Mouse (Mus musculus): ENCODE results near the gene Ushbp1.

Gene Ushbp1

DNA sequence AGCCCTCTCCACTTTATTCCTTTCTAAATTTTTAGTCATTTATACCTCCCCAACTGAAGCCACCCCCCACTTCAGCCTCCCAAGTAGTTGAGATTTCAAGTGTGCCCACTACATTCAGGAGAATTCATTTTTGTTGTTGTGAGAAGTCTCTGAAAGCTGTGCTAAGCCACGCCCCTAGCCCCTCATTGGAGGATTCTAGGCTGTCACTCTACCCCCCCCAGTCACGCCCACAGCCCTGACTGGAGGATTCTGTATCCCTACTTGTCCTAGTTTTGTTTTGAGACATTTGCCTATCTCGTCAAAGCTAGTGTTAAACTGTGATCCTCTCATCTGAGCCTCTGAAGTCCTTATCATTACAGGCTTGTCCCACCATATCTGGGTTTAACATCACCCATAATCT lies 2.7 kb downstream of the Ushbp1 start:
- DNase-seq (ENCODE audit: low read depth) = no peak

DNA sequence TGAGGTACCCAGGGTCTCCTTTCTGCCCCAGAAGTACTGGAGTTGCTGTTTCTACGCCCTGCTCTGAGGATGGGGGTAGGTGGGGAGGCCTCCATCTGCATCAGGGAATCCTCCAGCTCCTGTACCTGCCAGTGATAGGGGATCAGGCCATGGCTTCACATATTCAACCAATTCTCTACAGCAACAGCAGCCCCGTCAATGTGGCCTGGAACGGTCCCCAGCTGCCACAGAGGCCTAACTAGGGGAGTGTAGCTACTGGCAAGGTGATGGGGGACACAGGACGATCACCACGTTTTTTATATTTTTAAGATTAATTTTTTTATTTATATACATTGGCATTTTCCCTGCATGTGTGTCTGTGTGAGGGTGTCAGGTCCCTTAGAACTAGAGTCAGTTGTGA lies 3.2 kb downstream of the Ushbp1 start:
- no peak for DNase-seq (ENCODE audit: low read depth)

DNA sequence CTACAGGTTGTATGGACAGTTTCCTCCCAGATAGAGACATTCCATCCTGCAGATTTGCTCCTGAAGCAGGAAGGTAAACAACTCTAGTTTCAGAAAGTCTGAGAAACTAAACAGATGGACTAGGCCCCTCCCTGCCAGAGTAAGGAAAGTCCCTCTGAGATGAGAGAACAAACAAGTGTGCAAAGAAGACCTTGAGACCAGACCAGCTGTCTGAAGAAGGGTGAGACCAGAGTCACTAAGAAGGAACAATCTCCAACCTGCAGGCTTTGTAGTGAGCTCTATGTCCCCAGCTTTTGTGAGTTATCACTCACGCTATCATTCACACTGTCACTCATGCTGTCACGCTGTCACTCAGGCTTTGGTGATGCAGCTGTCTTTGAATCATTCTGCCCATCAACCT lies 3.9 kb downstream of the Ushbp1 start:
- DNase-seq (ENCODE audit: low read depth) = no peak

DNA sequence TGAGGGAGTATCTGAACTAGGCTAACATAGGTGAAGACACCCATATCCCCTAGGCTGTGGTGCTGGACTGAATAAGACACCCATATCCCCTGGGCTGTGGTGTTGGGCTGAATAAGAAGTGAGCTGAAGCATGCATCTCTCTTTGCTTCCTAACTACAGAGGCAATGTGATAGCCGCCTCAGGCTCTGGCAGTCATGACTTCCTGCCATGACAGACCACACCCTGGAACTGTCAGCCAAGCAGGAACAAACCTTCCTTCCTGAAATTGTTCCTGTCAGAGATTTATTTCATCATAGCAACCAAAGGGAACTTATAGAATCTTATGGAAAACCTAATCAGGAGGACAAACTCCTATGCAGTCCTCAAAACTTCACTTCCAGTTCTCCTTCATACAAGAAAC lies 7.3 kb downstream of the Ushbp1 start:
- peak; percentile 30 for DNase-seq (ENCODE audit: low read depth)

- no peak for DNase-seq (ENCODE audit: low read depth)
Observed at GRCm38 (mm10) chr8:71385212-71385835, 10.3 kb downstream of the Ushbp1 start.

DNA sequence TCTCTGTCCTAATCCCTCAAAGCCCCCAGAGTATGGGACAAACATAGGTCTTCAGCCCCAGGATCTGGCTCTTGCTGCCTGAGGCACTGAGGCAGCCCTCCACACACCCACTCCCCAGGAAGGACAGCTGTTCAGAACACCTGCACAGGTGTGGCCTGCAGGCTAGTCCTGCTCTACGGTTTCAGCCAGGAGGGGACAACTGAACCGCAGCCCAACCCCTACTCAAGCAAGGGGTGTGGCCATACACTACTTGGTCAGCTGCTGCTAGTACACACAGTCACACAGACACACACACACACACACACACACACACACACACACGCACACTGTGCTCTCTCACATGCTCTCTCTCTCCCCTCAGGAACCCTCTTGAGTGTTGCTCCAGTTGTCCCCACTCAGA lies 11.7 kb downstream of the Ushbp1 start:
- DNase-seq (ENCODE audit: low read depth) = no peak

DNA sequence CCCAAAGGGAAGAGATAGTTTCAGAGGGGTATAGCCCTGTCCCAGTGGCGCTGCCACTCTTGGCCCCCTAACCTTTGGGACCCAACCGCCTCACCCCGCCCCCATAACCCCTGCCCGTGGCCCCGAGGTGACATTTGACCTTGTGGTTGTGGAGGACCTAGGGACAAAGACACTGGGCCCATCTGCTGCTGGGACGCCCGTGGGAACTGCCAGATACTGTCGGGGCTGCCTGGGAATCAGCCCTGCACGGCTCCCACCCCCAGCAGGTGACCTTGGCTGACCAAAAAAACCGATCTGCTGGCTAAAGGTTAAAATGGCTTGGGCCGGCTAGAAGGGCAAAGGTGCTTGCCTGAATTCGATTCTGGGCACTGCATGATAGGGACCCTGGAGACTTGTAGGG lies 12.2 kb downstream of the Ushbp1 start:
- DNase-seq (ENCODE audit: low read depth) = no peak

GRCm38 (mm10) chr8:71381971-71382961 lies 13.3 kb downstream of the Ushbp1 start:
- DNase-seq (ENCODE audit: low read depth) = peak; percentile 81

- DNase-seq (ENCODE audit: low read depth) = peak; percentile 58
Observed at GRCm38 (mm10) chr8:71381421-71381970, 14.1 kb downstream of the Ushbp1 start, which contains the start of gene Nr2f6. Gene Nr2f6, minus strand, starts transcription at chr8:71381960.

- DNase-seq (ENCODE audit: low read depth) = no peak
Observed at GRCm38 (mm10) chr8:71380178-71381171, 15.1 kb downstream of the Ushbp1 start.

DNA sequence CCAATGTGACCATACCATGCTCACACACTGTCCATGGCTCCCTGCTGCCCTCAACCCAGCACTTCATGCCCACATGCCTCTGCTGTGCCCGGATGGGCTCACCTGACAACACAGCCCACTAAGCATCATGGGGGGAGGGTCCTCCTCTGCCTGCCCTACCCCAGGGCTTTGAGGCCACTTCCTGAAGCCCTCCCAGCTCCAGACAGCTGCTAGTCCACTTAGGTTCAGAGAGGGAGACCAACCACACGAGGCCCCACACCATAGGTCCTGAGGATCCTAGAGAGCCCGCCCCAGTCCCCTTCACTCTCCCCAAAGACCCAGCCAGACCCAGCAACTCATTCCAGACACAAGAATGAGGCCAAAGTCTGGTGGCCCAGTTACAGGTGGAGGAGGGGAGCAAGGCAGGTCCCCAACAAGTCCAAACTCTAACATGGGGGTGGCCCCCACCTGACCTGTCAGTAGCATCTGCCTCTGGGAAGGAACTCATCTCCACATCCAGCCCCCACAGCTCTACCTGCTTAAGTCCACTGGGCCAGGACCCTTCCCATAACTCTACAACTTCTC lies 16.0 kb downstream of the Ushbp1 start:
- no peak for DNase-seq (ENCODE audit: low read depth)

GRCm38 (mm10) chr8:71379008-71379407 lies 16.6 kb downstream of the Ushbp1 start:
- DNase-seq (ENCODE audit: low read depth) = no peak

- no peak for DNase-seq (ENCODE audit: low read depth)
Observed at GRCm38 (mm10) chr8:71376423-71377030, 19.1 kb downstream of the Ushbp1 start.

GRCm38 (mm10) chr8:71375581-71376422 lies 19.8 kb downstream of the Ushbp1 start:
- DNase-seq (ENCODE audit: low read depth) = peak; percentile 65

DNA sequence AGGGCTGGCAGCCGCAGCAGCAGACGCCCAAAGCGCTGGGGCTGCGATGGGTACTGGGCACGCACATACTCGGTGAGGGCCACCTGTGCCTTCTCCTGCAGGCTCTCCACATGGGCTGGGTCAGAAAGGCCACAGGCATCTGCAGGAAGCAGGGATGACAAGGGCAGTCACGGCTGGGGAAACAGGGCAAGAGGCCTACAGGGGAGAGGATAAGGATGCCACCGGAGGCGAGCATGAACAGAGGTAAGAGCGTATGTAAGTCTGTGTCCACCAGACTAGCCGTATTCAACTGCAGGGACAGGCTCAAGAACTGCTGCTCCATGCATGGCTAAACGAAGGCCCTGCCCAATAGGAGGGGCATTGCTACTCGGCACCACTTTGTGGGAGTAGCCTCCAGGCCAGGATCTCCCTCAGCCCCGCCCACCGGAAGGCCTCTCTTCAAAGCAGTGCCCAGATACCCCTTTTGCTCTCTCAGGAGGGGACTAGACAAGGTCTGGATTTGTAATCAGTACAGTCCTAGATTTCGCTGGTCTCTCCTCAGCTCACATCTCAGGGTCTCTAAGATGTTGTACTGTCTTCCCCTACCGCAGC lies 20.9 kb downstream of the Ushbp1 start:
- no peak for DNase-seq (ENCODE audit: low read depth)

- DNase-seq (ENCODE audit: low read depth) = no peak
Observed at GRCm38 (mm10) chr8:71373000-71373399, 22.6 kb downstream of the Ushbp1 start.

DNA sequence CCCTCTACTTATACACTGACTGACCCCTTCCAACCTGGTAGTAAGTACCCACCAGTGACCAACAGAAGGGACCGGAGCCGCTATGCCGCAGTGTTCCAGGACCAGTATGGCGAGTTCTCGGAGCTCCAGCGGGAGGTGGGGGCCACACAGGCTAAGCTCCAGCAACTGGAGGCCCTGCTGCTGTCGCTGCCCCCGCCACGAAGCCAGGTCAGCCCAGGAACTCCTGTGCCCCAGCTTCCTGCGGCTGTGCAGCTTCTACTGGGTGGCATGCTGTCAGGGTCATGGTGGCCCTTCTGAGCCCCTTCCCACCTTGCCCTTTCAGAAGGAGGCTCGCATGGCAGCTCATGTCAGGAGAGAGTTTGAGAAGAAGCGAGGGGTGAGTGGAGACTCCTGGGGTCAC lies 23.2 kb downstream of the Ushbp1 start:
- peak; percentile 26 for DNase-seq (ENCODE audit: low read depth)

GRCm38 (mm10) chr8:71371236-71371848 lies 24.3 kb downstream of the Ushbp1 start, which contains the start of gene Ocel1:
Gene Ocel1, plus strand, starts transcription at chr8:71371298.
- peak; percentile 99 for DNase-seq (ENCODE audit: low read depth)

- DNase-seq (ENCODE audit: low read depth) = no peak
Observed at GRCm38 (mm10) chr8:71370711-71371235, 24.8 kb downstream of the Ushbp1 start.

Data from naive thymus-derived CD4-positive, alpha-beta T cell, adult 2 months (primary cell).